Comparison of ENCODE assay signal across 1 mouse cellular context in genomic region chr1:184615991-184616390, GRCm38 (mm10).
TF ChIP-seq lines count a peak whose summit lies in the region.

No protein-coding gene starts in this region.

TF ChIP-seq in CH12.LX, 34 proteins besides CTCF, POLR2A, EP300 and RAD21 (continued from another document):
- peak; percentile 76; the same call in 1 of the 2 replicates for TF ChIP-seq MEF2A (IDR thresholded peaks at IDR 0.05; ENCODE audit: borderline replicate concordance, low read depth, low read length)
- TF ChIP-seq BHLHE40 (IDR thresholded peaks at IDR 0.05; ENCODE audit: low read depth, low read length), result no peak
